Mouse (Mus musculus) gonadal fat pad, adult 2 months (tissue): Measurements from ENCODE around the gene Tomm70a. TPM values are rescaled to one million over a fixed set of nuclear protein-coding genes. Genes with fewer than 3 reads are reported as not detected.

Experiments
- DNase-seq: peaks from one replicate; pipeline ENCODE4 v3.0.0-alpha.2; 2012; ENCODE audit warnings: low read depth
- polyA plus RNA-seq: library from polyadenylated mRNA; depleted of rRNA; stranded (reverse); fragments of >200 nt; gene quantifications from 2 replicates; pipeline ENCODE4 v1.2.3, GENCODE M21; 2012; rRNA removed

Gene Tomm70a
- 13.0 and 13.5 TPM in 2 replicates for polyA plus RNA-seq

DNA sequence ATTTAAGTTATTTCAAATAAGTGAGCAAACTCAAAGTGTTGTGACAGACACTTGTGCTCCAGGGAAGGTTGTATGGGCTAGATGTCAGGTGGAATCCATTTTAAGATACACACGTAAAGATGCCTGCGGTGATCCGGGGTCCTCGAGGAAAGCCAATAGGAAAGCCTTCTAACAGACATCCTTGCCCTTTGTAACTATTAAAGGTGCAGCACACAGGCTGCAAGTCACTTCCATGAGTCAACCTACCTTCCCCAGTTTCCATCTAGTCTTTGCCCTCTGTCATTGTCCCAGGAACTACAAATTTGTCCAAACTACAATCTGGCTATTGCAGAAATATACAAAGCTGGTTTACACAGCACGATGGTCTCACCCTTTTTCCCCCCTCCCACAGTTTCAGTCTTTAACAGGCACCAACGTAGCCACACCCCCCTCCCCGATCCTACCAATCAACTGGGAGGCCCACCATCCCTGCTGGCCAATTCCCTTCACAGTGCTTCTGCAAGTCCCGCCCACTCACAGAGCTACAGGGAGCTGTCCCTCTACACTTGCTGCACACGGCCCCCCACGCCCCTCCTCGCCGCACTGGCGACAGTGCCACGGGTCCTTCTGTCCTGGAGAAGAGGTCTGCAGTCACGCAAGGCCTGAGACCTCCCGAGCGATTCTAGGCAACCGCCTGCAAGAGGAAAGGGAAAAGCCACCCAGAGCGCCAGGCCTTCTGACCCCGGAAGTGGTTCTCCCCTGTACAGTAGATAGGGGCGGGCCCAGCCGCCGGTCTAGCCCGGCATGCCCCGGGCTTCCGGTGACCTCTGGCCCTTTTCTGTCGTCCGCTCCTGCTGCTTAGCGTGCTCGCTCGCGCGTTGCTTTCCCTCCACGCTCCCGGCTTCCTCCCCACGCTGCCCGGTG is at the start of gene Tomm70a:
Gene Tomm70a (plus strand): TSS at position 791 of the 903 bp plus-strand sequence.
- peak; percentile 70 for DNase-seq

- DNase-seq: no peak
These were observed 45.5 kb upstream of the Tomm70a start for GRCm38 (mm10) chr16:57075986-57076385.

DNA sequence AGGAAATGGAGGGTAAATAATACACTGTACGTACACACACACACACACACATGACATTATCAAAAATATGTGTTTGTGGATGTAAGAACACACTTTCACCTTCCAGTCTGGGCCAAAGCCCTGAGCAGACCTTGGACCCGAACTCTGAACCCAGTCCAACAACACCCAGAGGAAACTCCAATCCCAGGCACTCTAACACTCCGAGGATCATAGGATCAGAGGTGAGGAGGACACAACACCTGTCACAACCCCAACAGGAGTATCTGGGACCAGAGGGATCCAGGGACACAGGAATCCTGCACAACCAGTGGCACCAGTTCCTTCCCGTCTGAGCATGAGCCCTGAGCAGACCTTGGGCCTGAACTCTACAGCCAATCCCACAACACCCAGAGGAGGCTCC is 41.9 kb upstream of the Tomm70a start:
- no peak for DNase-seq

DNA sequence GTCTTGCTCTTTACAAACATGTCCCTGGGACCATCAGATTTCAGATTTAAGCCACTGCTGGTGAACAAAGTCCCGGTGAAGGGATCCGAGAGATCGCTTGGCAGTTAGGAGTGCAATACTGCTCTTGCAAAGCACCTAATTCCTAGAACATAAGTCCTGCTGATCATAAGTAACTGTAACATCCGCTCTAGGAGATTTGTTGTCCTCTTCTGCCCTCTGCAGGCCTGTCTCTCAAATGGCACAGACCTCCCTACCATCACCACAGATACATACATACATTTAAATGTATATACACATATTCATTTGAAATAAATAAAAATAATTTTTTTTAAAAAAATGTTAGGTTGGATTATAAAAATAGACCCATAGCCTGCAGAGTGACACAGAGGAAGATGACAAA is 29.0 kb upstream of the Tomm70a start:
- no peak for DNase-seq

DNA sequence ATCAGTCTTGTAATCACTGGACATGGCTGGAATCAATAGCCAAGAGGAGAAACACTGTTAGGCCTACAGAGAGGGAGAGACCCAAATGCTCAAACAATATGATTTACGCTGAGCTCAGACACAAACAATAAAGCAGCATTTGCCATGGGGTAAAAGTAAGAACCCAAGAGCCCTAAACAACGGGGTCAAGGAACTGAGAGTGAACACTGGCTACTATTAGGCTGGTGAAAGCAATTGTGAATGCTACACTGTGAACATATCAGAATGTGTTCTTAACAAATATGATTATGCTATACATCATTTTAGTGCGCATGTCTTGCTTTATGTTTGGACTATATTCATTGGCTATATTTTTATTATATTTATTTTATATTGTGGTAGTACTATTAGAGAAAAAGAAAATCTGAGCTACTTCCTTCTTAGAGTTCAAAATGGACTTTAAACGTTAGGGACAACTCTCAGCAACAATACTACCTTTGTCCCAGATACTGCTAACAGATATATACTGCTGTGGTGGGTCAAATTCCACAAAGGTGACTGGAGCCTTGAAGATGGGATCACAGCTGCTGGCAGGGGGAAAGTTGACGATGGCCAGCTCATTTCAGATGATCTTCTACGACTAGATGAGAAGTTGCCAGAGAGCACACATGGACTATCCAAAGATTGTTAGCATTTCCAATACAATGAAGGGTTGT is 28.4 kb upstream of the Tomm70a start:
- DNase-seq: no peak

DNA sequence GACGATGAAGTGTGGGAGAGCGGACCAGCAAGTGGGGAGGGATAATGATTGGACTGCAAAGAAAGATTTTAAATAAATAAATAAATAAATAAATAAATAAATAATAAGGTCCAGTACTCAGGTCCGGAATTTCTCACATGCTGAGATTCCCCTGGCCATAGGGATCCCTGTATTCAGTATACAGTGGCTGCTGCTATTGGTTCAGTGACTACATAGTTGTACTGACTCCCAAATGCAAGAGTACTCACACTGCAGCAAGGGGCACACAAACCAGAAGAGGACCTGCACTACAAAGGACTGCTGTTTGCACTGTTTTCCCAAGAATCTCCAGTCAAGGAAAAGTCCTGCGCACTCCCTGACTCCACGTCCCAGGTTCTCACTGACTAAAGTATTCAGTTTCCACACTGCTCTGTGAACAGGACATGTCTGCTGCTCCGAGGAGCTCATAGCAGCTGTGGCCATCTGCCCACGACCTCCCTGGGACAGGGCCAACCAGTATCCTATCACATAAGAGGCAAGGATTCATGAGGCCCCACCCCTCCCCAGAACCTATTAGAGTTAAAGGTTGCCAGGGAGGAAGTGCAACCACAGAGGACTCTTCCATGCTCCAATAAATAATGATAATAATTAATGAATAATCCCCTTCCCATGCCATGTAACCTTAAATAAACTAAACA is 22.9 kb upstream of the Tomm70a start:
- DNase-seq: no peak

- DNase-seq: no peak
These were observed 21.8 kb upstream of the Tomm70a start for GRCm38 (mm10) chr16:57099572-57100237.

GRCm38 (mm10) chr16:57101174-57101573 is 20.3 kb upstream of the Tomm70a start:
- DNase-seq: no peak

DNA sequence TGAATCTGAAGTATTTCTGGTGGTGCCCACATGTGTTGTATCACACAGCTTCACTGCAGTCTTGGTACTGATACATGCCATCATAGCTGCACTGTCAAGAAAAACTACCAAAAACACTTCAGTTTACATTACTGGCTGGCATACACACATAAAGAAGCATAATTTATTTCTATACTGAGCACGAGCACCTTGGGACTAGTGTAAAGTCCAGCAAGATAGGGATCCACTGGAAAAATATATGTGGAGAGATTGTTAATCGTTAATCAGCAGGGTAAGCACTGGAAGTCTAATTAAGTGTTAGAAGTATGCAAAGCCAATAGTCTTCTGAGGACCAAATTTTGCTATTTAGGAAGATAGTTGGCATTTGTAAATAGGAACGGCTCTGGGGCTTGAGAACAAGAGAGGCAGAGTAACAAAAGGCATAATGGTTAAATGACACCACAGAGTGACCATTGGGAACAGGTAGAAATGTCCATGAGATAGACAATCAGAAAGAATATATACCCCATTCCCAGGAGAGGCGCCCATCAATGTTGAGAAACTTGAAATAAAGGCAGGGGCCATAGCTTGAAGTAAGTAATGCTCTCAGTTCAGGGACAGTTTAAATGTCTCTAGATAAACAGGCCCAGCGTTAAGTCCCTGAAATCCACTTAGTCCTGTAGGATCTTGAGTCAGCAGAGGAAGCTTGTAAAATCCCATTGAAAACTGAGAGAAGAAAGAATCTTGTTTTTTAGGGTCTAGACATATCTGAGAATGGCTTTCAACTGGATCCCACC is 15.1 kb upstream of the Tomm70a start:
- no peak for DNase-seq

- no peak for DNase-seq
These were observed 5.4 kb upstream of the Tomm70a start for GRCm38 (mm10) chr16:57116066-57116465.

DNA sequence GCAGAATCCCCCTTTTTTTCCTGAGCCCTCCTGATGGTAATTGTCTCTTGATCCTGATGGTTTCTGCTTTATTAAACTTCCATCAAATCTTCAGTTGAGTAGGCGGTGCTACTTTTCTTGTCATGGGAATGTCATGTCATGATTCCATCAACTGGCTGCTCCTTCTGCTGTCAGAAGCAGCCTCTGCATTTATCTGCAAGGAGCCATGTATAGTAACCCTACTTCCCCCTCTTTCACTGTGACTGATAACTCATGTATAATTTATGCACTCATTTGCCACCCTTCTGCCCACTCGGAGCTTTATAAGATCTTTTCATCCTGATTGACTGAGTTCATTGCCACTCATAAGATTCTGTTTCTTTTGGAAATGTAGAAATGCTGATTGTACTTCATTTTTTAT is 3.9 kb upstream of the Tomm70a start:
- no peak for DNase-seq

- no peak for DNase-seq
These were observed 413 bp downstream of the Tomm70a start for GRCm38 (mm10) chr16:57121816-57122415.

GRCm38 (mm10) chr16:57122682-57123445 is 1.4 kb downstream of the Tomm70a start:
- DNase-seq: no peak

GRCm38 (mm10) chr16:57126268-57126667 is 4.8 kb downstream of the Tomm70a start:
- no peak for DNase-seq

DNA sequence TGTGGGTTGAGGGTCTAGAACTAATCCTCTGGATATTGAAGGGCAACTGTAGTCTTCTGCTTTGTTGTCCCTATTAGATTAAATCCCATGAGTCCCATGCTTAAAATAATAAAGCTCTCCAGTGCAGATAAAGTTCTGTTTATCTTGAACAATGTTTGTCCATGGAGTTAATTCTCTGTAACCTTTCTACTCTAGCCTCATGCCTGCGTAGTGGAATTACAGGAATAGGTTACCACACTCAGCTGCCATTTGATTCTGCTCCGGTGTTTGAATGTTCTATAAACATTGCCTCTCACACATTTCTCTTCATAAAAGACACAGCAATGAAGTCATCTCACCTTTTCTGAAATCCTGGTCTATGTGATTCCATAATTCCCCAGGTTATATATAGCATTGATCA is 6.3 kb downstream of the Tomm70a start:
- no peak for DNase-seq

DNA sequence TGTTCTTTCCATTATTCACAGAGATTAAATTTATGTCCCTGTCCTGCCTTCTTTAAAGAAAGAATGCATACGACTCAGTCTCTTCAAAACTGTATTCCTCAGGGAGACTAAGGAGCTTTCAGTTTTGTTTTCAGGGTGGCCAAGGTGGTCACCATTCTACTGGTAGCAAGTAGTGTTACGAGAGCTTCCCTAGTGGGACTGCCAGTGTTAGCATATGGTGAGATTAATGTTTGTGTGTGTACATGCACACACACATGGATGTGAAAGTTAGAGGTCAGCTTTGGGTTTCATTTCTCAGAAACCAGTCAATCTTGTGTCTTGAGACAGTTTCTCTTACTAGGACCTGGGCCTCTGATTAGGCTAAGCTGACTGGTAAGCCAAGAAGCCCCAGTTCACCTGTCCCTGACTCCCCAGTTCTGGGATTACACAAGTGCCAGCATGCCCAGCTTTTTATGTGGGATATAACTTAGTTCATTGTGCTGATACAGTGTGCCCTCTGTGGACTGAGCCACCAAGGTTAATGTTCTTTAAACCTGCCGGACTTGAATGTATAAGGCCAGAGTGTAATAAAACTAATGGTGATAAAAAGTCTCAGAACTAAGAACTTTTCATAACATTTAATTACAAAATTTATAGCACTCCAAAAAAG is 9.4 kb downstream of the Tomm70a start:
- no peak for DNase-seq

- no peak for DNase-seq
These were observed 10.0 kb downstream of the Tomm70a start for GRCm38 (mm10) chr16:57131544-57131943.

DNA sequence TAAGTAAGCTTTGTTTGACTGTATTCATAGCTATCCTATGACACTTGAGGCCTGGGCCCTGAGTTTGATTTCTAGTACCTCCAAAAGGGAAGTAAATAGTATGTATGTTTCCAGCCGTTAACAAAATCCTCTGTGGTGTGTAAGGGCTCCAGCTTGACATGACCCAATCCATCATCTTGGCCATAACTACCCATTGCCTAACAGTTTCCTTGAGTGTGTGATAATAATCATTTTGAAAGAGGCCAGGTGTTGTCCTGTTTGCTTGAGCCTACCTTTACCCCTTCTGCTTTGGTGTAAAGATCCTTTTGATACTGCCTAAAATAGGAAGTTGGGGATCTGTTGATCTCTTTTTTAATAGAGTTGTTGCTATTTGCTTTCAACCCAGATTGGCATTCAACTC is 10.8 kb downstream of the Tomm70a start:
- DNase-seq: no peak

DNA sequence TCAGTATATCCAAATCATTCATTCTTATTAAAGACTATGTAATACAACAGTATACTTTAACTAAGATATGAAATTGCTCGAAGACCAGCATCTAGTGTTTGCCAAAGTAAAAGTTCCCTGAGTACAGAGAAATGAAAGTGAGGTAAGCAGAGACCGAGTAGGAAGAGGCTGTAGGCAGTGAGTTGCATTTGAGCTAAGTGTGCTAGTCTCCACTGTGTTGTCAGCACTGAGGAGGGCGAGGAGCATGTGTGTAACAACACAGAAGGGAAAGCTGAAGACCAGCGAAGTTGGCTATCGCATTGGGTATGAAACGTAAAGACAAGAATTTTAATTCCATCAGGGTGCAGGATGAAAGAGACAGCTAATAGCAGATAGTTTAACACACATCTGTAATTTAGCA is 12.1 kb downstream of the Tomm70a start:
- no peak for DNase-seq
